Mouse (Mus musculus) forebrain, embryonic 10.5 days (tissue): ENCODE measurements around the gene Hoxd11. TPM values are rescaled to one million over a fixed set of nuclear protein-coding genes. Genes with fewer than 3 reads are reported as not detected.

Experiments
- microRNA counts: library from miRNA; unstranded; fragments of <30 nt; microRNA quantifications from one replicate; lab custom pipeline; 2017
- microRNA-seq: library from miRNA; unstranded; fragments of <30 nt; microRNA quantifications from one replicate; pipeline ENCODE4, GENCODE M21; 2017
- polyA plus RNA-seq: library from polyadenylated mRNA; unstranded; fragments of >200 nt; fragmentation: Nextera tagmentation; extraction: Ambion mirVana; gene quantifications from 2 replicates; pipeline ENCODE4 v1.2.1, GENCODE M21; 2016

The Hoxd11 gene
- polyA plus RNA-seq, 1 experiment from 2014 or later: not detected

MicroRNAs encoded within 50 kb of the gene (microRNA counts, 519-probe panel; counts per million panel counts)
- 341 counts per million, percentile 65 among the panel's probes with 10 or more counts for microRNA mmu-miR-10b (lab: Ali Mortazavi, UCI)

Small RNA genes within 50 kb of the gene (microRNA-seq; reads per million reads assigned to microRNA genes)
- gene Gm44463 (not detected), gene Mir10b (103 reads per million, percentile 48 among the genes with 10 or more reads in this experiment)

Other genes with a start within 250 kb of the Hoxd11 start
- 38.1 and 40.1 TPM in 2 replicates for gene Lnpk, start 100.1 kb upstream of the Hoxd11 start, polyA plus RNA-seq
- gene Evx2, start 20.0 kb upstream of the Hoxd11 start, polyA plus RNA-seq: not detected in 2 replicates
- not detected in 2 replicates for gene Hoxd13, start 11.2 kb upstream of the Hoxd11 start, polyA plus RNA-seq
- gene Hoxd12, start 4.5 kb upstream of the Hoxd11 start, polyA plus RNA-seq: not detected in 2 replicates
- gene Hoxd10, start 12.4 kb downstream of the Hoxd11 start, polyA plus RNA-seq: not detected in 2 replicates
- not detected in 2 replicates for gene Hoxd9, start 18.2 kb downstream of the Hoxd11 start, polyA plus RNA-seq
- gene Hoxd8, start 25.1 kb downstream of the Hoxd11 start, polyA plus RNA-seq: not detected in 2 replicates
- gene Hoxd3, start 32.4 kb downstream of the Hoxd11 start, polyA plus RNA-seq: 0.10 TPM in 1 of 2 replicates, not detected in the other
- not detected in 2 replicates for gene Hoxd4, start 32.4 kb downstream of the Hoxd11 start, polyA plus RNA-seq
- gene Gm28230, start 47.2 kb downstream of the Hoxd11 start, polyA plus RNA-seq: not detected in 2 replicates
- gene Hoxd1, start 83.4 kb downstream of the Hoxd11 start, polyA plus RNA-seq: not detected in 2 replicates
- 113 and 114 TPM in 2 replicates for gene Mtx2, start 146.2 kb downstream of the Hoxd11 start, polyA plus RNA-seq